Mouse (Mus musculus) heart, postnatal 0 days (tissue): ENCODE results near the gene Rgs12. TPM values are rescaled to one million over a fixed set of nuclear protein-coding genes. Genes with fewer than 3 reads are reported as not detected.

Source experiments
- ATAC-seq: fragments of 200-750 bp; cut with Nextera tagmentation; 2 replicates; pipeline ENCODE4 v1.8.0; 2017; ENCODE audit warnings: low read depth, moderate number of reproducible peaks, moderate library complexity; ENCODE audit not compliant: insufficient read depth
- DNase-seq: peaks from one replicate; pipeline ENCODE4 v3.0.0-alpha.2; 2016; ENCODE audit warnings: low spot score
- H3K27ac ChIP-seq: fragments of 300-500 bp; sonication (generic); 2 replicates; pipeline ENCODE4 v1.5.1; 2014; ENCODE audit warnings: low read depth, mild to moderate bottlenecking
- H3K27me3 ChIP-seq: fragments of 300-500 bp; sonication (generic); 2 replicates; pipeline ENCODE4 v1.6.1; 2014; ENCODE audit warnings: low read length, mixed read lengths; ENCODE audit not compliant: control insufficient read depth, insufficient read depth
- H3K36me3 ChIP-seq: fragments of 300-500 bp; sonication (generic); replicated peaks from 2 replicates; pipeline ENCODE4 v1.6.1; 2014; ENCODE audit warnings: low read length, mixed read lengths; ENCODE audit not compliant: control insufficient read depth, insufficient read depth
- H3K4me1 ChIP-seq: fragments of 300-500 bp; sonication (generic); 2 replicates; pipeline ENCODE4 v1.6.1; 2014; ENCODE audit warnings: antibody characterized with exemption; ENCODE audit not compliant: control insufficient read depth, insufficient read depth
- H3K4me2 ChIP-seq: fragments of 300-500 bp; sonication (generic); 2 replicates; pipeline ENCODE4 v1.6.1; 2014; ENCODE audit warnings: low read depth, mild to moderate bottlenecking, low read length, moderate library complexity
- H3K4me3 ChIP-seq: fragments of 300-500 bp; sonication (generic); 2 replicates; pipeline ENCODE4 v1.5.1; 2014; ENCODE audit warnings: low read depth, low read length
- H3K9ac ChIP-seq: fragments of 300-500 bp; sonication (generic); replicated peaks from 2 replicates; pipeline ENCODE4 v1.6.1; 2014; ENCODE audit warnings: low read depth, low read length, mixed read lengths
- H3K9me3 ChIP-seq: fragments of 300-500 bp; sonication (generic); replicated peaks from 2 replicates; pipeline ENCODE4 v1.6.1; 2016; ENCODE audit warnings: low read length; ENCODE audit not compliant: control insufficient read depth
- CTCF ChIP-seq: IDR thresholded peaks from 2 replicates; pipeline ENCODE4 v1.5.1; 2016; ENCODE audit warnings: antibody characterized with exemption, control low read depth, low read depth
- EP300 ChIP-seq: IDR thresholded peaks from 2 replicates; pipeline ENCODE4 v1.6.1; 2016; ENCODE audit warnings: antibody characterized with exemption, low read depth
- WGBS: fragments of 180-500 bp; shearing (Covaris S2); extraction: QIAGEN DNeasy Blood & Tissue Kit; methylation state at CpG from one replicate; pipeline ENCODE4 v1.1.7; 2014; 5-methylcytosine and 5-hydroxymethylcytosine counted together
- polyA plus RNA-seq: library from polyadenylated mRNA; unstranded; fragments of >200 nt; fragmentation: Nextera tagmentation; extraction: Ambion mirVana; gene quantifications from 2 replicates; pipeline ENCODE4 v1.2.1, GENCODE M21; 2015
- total RNA-seq: library from RNA; depleted of rRNA; stranded (reverse); fragments of >200 nt; gene quantifications from 2 replicates; pipeline ENCODE4 v1.2.3, GENCODE M21; 2014; ENCODE audit warnings: low replicate concordance

Rgs12 gene
- total and polyA plus RNA-seq, 2 experiments from 2014 or later = 29.2 to 77.3 TPM

DNA sequence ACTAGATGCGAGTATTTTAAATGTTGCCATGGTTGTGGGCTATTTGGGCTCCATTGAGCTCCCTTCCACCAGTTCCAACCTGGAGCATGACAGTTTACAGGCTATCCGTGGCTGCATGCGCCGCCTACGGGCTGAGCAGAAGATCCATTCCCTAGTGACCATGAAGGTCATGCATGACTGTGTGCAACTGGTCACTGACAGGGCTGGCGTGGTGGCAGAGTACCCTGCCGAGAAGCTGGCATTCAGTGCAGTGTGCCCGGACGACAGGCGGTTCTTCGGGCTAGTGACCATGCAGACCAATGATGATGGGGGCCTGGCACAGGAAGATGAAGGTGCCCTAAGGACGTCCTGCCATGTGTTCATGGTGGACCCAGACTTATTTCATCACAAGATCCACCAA, 16.3 kb downstream of the Rgs12 start:
- TF ChIP-seq EP300 (no peak), CTCF (no peak)
- H3K4me1 ChIP-seq = peaks cover 13% of the 10 kb centered on the region

DNA sequence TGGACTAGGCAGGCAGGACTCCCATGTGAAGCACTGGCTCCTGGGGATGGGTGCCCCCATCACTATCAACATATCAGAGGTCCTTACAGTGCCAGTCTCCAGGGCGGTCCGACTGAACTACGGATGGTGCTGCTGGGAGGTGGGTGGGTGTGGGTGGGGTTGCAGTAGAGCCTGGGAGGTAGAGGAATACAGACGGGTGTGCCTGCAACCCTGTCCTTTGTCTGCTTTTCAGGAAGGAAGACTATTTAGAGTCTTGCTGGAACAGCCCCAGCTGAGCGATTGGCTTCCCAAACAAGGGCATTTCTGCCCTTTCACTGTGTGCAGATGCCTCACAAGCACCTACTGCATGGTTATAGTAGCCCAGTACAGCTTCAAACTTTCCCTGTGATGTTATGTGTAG, 19.1 kb downstream of the Rgs12 start:
- no peak for ATAC-seq

More for the DNA sequence above, 16.3 kb downstream of the Rgs12 start:
- DNase-seq = no peak
- WGBS = 94% methylated on average over 12 of the region's 12 CpGs
- Histone ChIP-seq H3K27me3 (no peaks in the 10 kb centered on the region), H3K27ac (no peak overlapping the region), H3K9ac (no peak overlapping the region), H3K4me2 (no peak overlapping the region), H3K36me3 (peaks cover 40% of the 10 kb centered on the region), H3K9me3 (no peaks in the 10 kb centered on the region), H3K4me3 (no peak overlapping the region)
- ATAC-seq = no peak

DNA sequence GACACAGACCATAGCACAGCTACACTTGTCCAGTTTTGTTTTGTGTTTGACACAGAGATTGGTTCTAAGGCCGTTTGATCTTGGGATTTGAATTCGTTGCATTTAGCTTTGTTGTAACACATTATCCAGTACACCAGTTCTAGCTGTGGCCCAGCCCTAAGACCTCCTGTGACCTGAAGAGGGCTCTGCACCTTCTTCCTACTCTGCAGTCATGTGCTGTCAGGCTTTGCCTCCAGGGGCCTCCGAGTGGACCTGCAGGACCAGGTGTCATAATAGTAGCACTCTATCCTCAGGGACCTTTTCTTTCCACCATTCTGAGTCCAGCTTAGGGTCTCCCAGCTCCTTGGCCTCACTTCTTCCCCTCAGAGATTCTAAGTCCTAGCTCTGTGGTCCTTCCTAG, 23.2 kb downstream of the Rgs12 start:
- TF ChIP-seq CTCF (no peak), EP300 (no peak)
- Histone ChIP-seq H3K4me2 (no peak overlapping the region), H3K9ac (no peak overlapping the region), H3K4me3 (no peak overlapping the region), H3K9me3 (no peaks in the 10 kb centered on the region), H3K4me1 (peaks cover 37% of the 10 kb centered on the region), H3K36me3 (peaks cover 28% of the 10 kb centered on the region), H3K27ac (no peak overlapping the region), H3K27me3 (no peaks in the 10 kb centered on the region)
- ATAC-seq (no peak), DNase-seq (no peak)
- 76% methylated on average over 3 of the region's 3 CpGs for WGBS

More for the DNA sequence above, 19.1 kb downstream of the Rgs12 start:
- Histone ChIP-seq H3K36me3 (peaks cover 40% of the 10 kb centered on the region), H3K4me1 (peaks cover 11% of the 10 kb centered on the region; the same call in 1 of the 2 replicates), H3K27me3 (no peaks in the 10 kb centered on the region), H3K9ac (no peak overlapping the region), H3K27ac (peak overlapping the region; percentile 36), H3K9me3 (no peaks in the 10 kb centered on the region), H3K4me3 (no peak overlapping the region), H3K4me2 (no peak overlapping the region)
- DNase-seq = no peak
- TF ChIP-seq EP300 (no peak), CTCF (no peak)
- 58% methylated on average over 5 of the region's 5 CpGs for WGBS

- WGBS = 81% methylated on average over 8 of the region's 8 CpGs
- H3K36me3 ChIP-seq = peaks cover 23% of the 10 kb centered on the region
- no peak for DNase-seq
Observed at GRCm38 (mm10) chr5:34973560-34974317, 24.5 kb downstream of the Rgs12 start.

GRCm38 (mm10) chr5:34974773-34975443, 25.7 kb downstream of the Rgs12 start:
- H3K27me3 ChIP-seq = no peaks in the 10 kb centered on the region
- no peak overlapping the region; the same call in 1 of the 2 replicates for H3K9ac ChIP-seq
- H3K4me2 ChIP-seq = no peak overlapping the region
- no peak for TF ChIP-seq EP300
- TF ChIP-seq CTCF = no peak
- ATAC-seq (no peak), DNase-seq (no peak)
- H3K27ac ChIP-seq = no peak overlapping the region
- peaks cover 17% of the 10 kb centered on the region for H3K36me3 ChIP-seq
- H3K9me3 ChIP-seq = no peaks in the 10 kb centered on the region
- H3K4me1 ChIP-seq = peaks cover 49% of the 10 kb centered on the region
- H3K4me3 ChIP-seq = no peak overlapping the region
- 78% methylated on average over 11 of the region's 11 CpGs for WGBS

More at GRCm38 (mm10) chr5:34973560-34974317, 24.5 kb downstream of the Rgs12 start:
- Histone ChIP-seq H3K9ac (no peak overlapping the region), H3K27ac (no peak overlapping the region), H3K4me3 (no peak overlapping the region), H3K4me2 (no peak overlapping the region), H3K4me1 (peaks cover 38% of the 10 kb centered on the region), H3K27me3 (no peaks in the 10 kb centered on the region), H3K9me3 (no peaks in the 10 kb centered on the region)
- ATAC-seq = no peak
- TF ChIP-seq EP300 (no peak), CTCF (no peak)
